Mouse (Mus musculus): Measurements from ENCODE around the gene Masp1.
A peak's percentile ranks its signal among the peaks of the same experiment; 100 is the strongest.

The Masp1 gene

DNA sequence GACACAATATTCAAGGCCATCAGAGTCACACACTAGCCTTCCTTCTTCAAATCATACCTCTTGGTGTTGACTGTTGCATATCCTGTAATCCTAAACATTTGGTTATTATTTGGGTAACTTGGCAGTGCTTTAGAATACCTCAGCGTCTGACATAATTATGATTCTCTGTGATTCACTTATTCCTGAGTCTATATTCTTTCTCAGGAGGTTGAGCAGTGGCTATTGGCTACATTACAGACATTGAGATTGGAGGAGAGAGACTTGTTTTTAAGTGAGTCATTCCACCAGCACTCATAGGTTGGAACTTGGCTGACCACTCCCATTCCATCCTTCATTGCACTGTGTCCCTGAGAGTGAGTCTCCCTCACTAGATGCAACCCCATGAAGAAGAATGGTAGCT lies 7.2 kb downstream of the Masp1 start:
- DNase-seq (ENCODE audit: low spot score in 2 of 2) = no peak

DNA sequence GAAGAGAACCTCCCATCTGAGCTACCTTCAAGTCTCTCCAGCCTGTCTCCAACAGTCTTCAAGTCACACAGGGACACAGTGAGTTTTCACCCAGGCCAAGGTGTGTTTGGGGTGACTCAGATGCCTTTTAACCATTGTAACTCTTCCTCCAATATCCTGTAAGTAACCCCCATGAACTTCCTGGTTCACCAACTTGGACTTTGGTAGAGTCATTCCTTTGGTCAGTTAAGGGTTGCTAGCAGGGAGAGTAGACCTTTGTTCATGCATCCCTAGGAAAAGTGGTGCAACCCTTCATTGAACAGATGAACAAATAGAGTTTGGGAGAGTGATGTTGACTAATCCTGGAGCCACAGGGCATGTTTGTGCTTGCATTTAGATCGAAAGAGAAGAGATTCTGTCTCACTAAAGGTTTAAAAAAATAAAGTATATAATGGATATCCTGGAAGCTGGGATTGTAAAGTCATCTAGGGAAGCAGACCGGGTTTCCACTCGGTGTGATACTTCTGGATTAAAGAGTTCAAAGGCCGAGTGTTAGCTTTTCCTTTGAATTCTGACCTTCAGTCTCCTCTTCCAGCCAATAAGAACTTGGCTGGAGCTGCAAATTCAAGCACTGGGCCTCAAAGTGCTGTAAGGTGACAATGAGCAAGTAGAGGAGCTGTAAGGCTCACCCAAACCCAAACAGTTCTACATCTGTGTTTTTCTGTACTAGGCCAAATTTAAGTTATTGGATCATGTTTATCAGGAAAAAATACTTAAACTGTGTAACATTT lies 9.3 kb downstream of the Masp1 start:
- no peak for DNase-seq (ENCODE audit: low spot score in 2 of 2)

DNA sequence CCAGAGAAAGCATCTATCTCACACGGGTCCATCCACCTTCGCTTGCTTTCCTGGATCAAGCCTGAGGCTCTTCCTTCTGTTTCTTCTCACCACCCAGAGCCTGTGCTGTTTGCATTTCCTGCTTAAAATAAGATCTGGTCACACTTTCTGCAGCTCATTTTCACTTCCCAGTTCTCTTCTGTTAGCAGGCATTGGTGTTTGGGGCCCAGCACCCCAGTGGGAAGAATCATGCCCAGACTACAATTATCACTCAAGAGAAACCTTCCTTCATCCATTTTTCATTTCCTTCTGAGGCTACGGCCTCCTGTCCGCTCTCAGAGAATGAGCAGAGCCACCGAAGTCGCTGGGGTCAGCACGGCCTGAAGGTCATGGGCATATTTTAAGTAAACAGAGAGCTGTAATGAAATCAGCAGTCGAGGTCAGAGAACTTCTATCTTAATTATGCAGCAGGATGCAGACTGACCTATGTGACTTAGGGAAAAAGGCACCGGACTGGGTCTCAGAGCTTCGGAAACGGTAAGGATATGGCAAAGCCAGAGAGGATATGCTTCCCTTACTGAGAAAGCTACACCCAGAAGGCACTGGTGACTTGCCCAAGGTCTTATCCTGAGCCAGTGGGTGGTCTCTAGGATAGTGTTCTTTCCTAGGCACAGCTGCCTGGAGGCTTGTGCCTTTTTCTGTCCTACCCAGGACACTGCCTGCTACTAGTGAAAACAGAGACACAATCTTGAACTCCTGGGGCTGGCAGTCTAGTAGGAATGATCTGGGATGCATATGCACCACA lies 14.5 kb downstream of the Masp1 start:
- no peak for DNase-seq (ENCODE audit: low spot score in 2 of 2)

DNA sequence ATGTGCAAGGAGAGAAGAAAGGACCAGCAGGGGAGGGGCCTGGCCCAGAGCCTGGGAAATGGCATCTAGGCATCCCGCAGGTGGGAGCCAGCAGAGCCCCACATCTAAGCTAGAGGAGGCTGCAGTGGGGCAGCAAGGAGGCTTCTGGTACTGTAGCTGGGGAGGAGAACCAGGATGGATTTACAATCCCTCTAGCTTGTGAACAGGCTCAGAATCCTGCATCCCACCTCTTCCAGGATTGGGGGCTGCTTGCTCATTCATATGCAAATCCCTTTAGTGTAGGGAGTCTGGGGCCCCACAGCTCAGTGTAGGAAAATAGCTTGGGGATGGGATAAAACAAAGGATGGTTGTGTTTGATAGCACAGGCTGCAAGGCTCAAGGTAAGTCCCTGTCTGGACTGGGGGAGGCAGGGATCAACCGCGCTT lies 16.3 kb downstream of the Masp1 start:
- no peak for DNase-seq (ENCODE audit: low spot score in 2 of 2)

DNA sequence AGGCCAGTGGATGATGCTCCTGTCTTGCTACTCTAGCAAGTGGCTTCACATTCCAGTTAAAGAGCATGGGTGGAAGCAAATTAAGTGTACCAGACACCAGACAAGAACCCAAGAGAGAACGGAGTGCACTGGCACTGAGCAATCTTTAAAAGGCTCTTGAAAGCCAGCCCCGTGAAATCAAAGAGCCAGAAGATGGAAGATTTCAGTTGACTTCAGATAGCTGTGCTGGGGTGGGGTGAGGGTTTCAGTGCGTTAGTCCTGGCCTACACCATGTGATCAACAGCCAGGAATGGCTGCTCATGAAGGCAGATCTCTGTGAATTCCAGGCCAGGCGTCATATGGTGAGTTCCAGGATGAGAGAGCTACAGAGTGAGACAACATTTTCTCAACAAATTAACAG lies 17.3 kb downstream of the Masp1 start:
- DNase-seq (ENCODE audit: low spot score in 2 of 2) = no peak

GRCm38 (mm10) chr16:23502478-23502877 lies 18.1 kb downstream of the Masp1 start:
- no peak for DNase-seq (ENCODE audit: low spot score in 2 of 2)

GRCm38 (mm10) chr16:23501288-23501687 lies 19.3 kb downstream of the Masp1 start:
- DNase-seq (ENCODE audit: low spot score in 2 of 2) = no peak

- DNase-seq (ENCODE audit: low spot score in 2 of 2) = no peak
Observed at GRCm38 (mm10) chr16:23500558-23500957, 20.1 kb downstream of the Masp1 start.

GRCm38 (mm10) chr16:23498691-23499131 lies 21.9 kb downstream of the Masp1 start:
- DNase-seq (ENCODE audit: low spot score in 2 of 2) = peak in 1 of 2 experiments; percentile 33

DNA sequence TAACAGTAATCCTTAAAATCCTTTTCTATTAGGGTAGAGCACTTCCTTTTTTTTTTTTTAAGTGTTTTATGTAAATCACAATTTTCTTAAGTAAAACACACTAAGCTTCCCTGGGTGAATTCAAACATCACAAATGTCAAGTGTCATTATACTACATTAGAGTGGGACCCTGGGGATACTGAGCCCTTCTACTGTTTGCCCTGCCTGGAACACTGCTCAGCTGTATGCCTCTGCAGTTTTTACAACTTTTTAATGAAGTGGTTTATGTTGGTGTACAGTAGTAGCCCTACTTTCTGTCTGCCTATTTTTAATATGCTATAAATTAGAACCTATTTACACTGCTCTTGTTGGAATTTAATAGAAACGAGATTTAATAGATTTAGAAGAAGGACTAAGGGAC lies 22.7 kb downstream of the Masp1 start:
- no peak for DNase-seq (ENCODE audit: low spot score in 2 of 2)

DNA sequence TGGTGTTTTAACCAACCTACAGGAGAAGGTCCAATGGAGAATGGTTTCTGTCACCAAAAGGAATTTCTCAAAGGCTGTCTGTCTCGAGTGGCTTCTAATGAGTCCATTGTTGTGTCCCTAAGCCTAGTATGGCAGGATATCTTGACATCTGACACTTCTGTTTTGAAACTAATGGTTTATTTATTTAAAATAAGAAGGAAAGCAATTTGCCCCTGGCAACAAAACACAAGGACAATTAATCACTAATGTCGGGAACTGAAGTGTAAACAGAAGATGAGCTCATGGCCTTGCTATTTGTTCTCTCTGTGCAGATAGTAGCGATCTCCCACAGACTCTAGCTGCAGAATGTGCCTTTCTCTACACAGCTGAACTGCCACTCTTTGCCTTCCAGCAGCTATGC lies 23.2 kb downstream of the Masp1 start:
- DNase-seq (ENCODE audit: low spot score in 2 of 2) = no peak

DNA sequence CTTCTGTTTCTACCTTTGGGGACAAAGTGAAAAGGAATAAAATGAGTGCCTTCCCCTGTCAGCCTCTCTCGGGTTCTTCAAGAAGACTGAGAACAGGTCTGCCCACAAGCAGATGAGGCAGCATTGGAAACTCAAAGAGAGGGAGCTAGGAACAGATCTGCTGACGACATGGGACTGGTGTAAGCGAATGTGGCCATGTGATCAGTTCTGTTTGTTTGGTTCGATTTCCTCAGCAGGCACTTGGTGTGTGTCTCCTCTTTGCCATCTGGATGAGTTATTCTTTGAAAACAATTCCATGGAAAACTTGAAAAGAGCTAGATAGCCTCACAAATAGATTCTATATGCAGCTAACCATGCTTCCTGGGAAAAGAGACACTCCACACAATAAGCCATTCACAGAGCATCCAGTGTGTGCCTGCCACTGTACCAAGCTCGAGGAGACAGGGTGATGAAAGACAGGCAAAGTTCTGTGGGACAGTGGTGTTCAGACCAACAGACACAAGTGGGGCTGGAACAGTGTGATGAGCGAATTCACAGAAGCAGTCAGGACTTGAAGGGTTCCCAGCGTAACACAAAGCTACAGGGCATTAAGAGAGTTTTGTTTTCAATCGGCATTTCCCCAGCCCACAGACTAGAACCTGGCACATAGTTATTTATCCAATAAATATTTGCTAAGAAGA lies 24.2 kb downstream of the Masp1 start:
- DNase-seq (ENCODE audit: low spot score in 2 of 2) = no peak

- no peak for DNase-seq (ENCODE audit: low spot score in 2 of 2)
Observed at GRCm38 (mm10) chr16:23492783-23493182, 27.8 kb downstream of the Masp1 start.

DNA sequence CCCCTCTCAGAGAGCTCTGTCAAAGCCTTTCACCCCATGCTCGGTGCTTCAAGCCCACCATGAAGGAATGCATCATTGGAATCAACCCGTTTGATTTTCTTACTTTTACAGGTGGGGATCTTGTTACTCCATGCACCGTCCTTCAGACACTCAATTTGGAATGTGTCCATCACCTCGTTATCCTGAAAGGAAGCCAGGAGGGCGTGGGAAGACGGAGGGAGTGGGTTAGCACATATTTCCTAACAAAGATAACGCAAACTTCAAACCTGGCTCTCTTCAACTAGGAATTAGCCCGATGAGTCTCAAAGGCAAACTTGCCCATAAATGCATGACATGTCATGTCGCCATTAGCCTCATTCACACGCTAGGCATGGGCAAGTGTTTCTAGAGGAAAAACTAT lies 37.3 kb downstream of the Masp1 start:
- no peak for DNase-seq (ENCODE audit: low spot score in 2 of 2)

- DNase-seq (ENCODE audit: low spot score in 2 of 2) = no peak
Observed at GRCm38 (mm10) chr16:23482846-23483245, 37.8 kb downstream of the Masp1 start.

DNA sequence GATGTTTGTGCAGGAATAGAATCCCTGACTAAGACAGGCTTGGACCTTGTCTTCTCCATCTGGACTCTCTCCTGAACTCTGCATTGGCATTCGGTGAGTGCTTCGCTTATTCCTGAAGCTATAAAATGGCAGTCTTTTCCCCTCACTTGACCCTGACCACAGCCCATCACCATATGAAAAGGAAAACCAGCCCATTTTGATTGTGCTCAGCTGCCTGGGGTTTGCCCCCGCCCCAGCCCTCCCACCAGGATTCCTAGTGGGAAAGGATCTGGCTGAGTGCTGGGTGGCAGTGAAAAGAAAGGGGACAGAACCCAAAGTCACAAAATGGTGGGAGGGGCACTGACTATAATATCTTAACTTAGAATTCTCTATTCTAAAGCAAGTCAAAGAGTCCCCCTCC lies 38.4 kb downstream of the Masp1 start:
- no peak for DNase-seq (ENCODE audit: low spot score in 2 of 2)

- no peak for DNase-seq (ENCODE audit: low spot score in 2 of 2)
Observed at GRCm38 (mm10) chr16:23479872-23480603, 40.6 kb downstream of the Masp1 start.

DNA sequence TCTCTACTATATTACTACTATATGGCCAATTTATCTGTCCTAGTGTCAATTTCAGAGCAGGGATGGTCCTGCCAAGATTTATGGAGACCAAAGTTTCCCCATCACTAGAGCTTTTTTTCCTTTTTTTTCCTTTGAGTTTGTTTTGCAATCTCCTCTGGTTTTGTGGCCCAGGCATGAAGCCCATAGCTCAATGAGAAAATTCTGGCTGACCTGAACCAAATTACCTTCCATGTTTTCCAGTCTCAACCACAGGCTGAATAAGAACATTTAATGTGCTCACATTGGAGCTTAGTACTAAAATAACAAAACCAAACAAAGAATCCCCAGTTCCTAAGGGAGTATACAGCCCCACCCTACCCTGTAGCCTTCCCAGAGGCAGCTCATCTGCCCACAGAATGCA lies 44.0 kb downstream of the Masp1 start:
- no peak for DNase-seq (ENCODE audit: low spot score in 2 of 2)

- DNase-seq (ENCODE audit: low spot score in 2 of 2) = no peak
Observed at GRCm38 (mm10) chr16:23475651-23476050, 45.0 kb downstream of the Masp1 start.

- DNase-seq (ENCODE audit: low spot score in 2 of 2) = no peak
Observed at GRCm38 (mm10) chr16:23472046-23472445, 48.6 kb downstream of the Masp1 start.

DNA sequence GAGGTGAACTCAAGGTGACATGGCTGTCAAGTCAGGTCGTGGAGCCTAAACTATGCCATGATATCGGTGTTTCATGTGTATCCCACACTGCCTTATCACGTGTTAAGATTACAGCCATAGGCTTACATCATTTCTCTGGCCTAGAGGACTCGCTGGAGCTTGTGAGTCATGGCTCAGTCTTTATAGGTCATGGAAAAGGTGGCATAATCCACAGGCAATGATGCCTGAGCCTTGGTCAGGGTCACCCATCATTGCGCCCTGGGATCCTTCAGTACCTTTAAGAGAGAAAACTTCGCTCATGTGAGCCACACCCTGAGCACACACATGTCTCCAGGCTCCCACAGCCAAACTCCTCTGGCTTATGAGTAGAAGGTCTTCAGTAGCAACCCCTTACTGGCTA lies 49.1 kb downstream of the Masp1 start:
- DNase-seq (ENCODE audit: low spot score in 2 of 2) = no peak

All from left cerebral cortex, adult 9 months (tissue).